Comparison of ENCODE assay signal across 8 mouse cellular contexts in genomic region chrX:36863766-36864608, GRCm38 (mm10). TPM values are rescaled to one million over a fixed set of nuclear protein-coding genes. Genes with fewer than 3 reads are reported as not detected.
DNase-seq lines count a peak whose midpoint lies in the region; TF ChIP-seq lines count a peak whose summit lies in the region.

No protein-coding gene starts in this region.

- peak; percentile 46 for DNase-seq in WW6 (ENCODE audit: low read depth, low spot score)
- peak; percentile 40 to 74 for DNase-seq in cerebellum, postnatal 4 days (ENCODE audit: low spot score in 2 of 2)
- DNase-seq in gastrocnemius, adult 2 months = peak; percentile 87
- peak; percentile 14 for DNase-seq in hindlimb bud, embryonic 11.5 days (ENCODE audit: extremely low spot score, low read depth, low spot score)
- peak; percentile 68 to 69 for DNase-seq in left cerebral cortex, adult 8-10 months (ENCODE audit: low spot score in 2 of 2)
- DNase-seq in right cerebral cortex, postnatal 10 days (ENCODE audit: low spot score in 2 of 2) = peak; percentile 88 to 91
- peak; percentile 61 for DNase-seq in urinary bladder, postnatal 25 days (ENCODE audit: low spot score)

- H3K4me3 ChIP-seq in gastrocnemius, adult 2 months = peak overlapping the region; percentile 75
- H3K4me3 ChIP-seq in megakaryocyte, embryonic 14.5 days (replicated peaks) = peak overlapping the region; percentile 90

- peaks cover 9% of the 10 kb centered on the region; the same call in 1 of the 2 replicates for H3K4me1 ChIP-seq in megakaryocyte, embryonic 14.5 days

- no peaks in the 10 kb centered on the region for H3K27me3 ChIP-seq in megakaryocyte, embryonic 14.5 days (replicated peaks)

- no peak for TF ChIP-seq CTCF in gastrocnemius, adult 2 months (IDR thresholded peaks at IDR 0.05)

- intact Hi-C loops in gastrocnemius, adult 2 months (cut with DNase I) = loop anchor here (5.0 kb wide), 1 partner anchor 38 kb away; the partner anchor contains the start of gene Nkrf

- H3K36me3 ChIP-seq in megakaryocyte, embryonic 14.5 days (replicated peaks; ENCODE audit: low read length) = peaks cover 7% of the 10 kb centered on the region

- peak overlapping the region; percentile 87 for H3K27ac ChIP-seq in gastrocnemius, adult 2 months

- no peaks in the 10 kb centered on the region for H3K9me3 ChIP-seq in megakaryocyte, embryonic 14.5 days

RNA-seq across cellular contexts. Expression of gene Ube2a, which starts 9.7 kb away (rescaled TPM):
- 10 to 100 TPM; 37.7 to 40.0 TPM for total RNA-seq in gastrocnemius, adult 2 months (2021)
- 10 to 100 TPM; 38.8 to 46.3 (median 44.9) TPM for total RNA-seq in left cerebral cortex, adult 8-10 months (2022)
- 206 and 276 TPM in 2 replicates for polyA plus RNA-seq in megakaryocyte, embryonic 14.5 days (2012; ENCODE audit: insufficient read depth, low replicate concordance)

RNA-seq across cellular contexts. Expression of gene C330007P06Rik, which starts 9.9 kb away (rescaled TPM):
- total RNA-seq in gastrocnemius, adult 2 months (2021) = 10 to 100 TPM; 12.0 TPM
- 10 to 100 TPM; 36.4 to 42.3 (median 37.5) TPM for total RNA-seq in left cerebral cortex, adult 8-10 months (2022)
- 0.46 TPM in 1 of 2 replicates, not detected in the other for polyA plus RNA-seq in megakaryocyte, embryonic 14.5 days (2012; ENCODE audit: insufficient read depth, low replicate concordance)

RNA-seq across cellular contexts. Expression of gene Nkrf, which starts 38.7 kb away (rescaled TPM):
- total RNA-seq in gastrocnemius, adult 2 months (2021) = 1 to 10 TPM; 2.7 to 2.9 TPM
- 10 to 100 TPM; 26.9 to 32.9 (median 31.2) TPM for total RNA-seq in left cerebral cortex, adult 8-10 months (2022)
- 0.34 TPM in 1 of 2 replicates, not detected in the other for polyA plus RNA-seq in megakaryocyte, embryonic 14.5 days (2012; ENCODE audit: insufficient read depth, low replicate concordance)

Comparison
In these comparisons a context has a peak if more than half of its experiments do, and no peak if none do; other contexts are left out.
1. Peak in every context shown above with its lines: DNase-seq, H3K4me3 ChIP-seq and H3K27ac ChIP-seq.
2. DNase-seq: peak in every context shown above with its lines; median percentile 90 in right cerebral cortex, postnatal 10 days; 87 in gastrocnemius, adult 2 months; 68 in left cerebral cortex, adult 8-10 months; 61 in urinary bladder, postnatal 25 days; 57 in cerebellum, postnatal 4 days; 46 in WW6; 14 in hindlimb bud, embryonic 11.5 days.
3. RNA of gene Nkrf, which starts 38.7 kb away (total RNA-seq): 26.9 to 32.9 TPM in left cerebral cortex, adult 8-10 months; 2.7 to 2.9 TPM in gastrocnemius, adult 2 months; every median in the first group is over 4 times any median in the second.